Mouse (Mus musculus): Measurements from ENCODE around the gene Rpa1. TPM values are rescaled to one million over a fixed set of nuclear protein-coding genes. Genes with fewer than 3 reads are reported as not detected.
A peak's percentile ranks its signal among the peaks of the same experiment; 100 is the strongest.

The Rpa1 gene
- total RNA-seq, 2 experiments from 2014 or later, result 109 to 114 TPM

GRCm38 (mm10) chr11:75262181-75262580 is 85.9 kb downstream of the Rpa1 start:
- no peak for DNase-seq

- DNase-seq, result no peak
These were observed 86.4 kb downstream of the Rpa1 start for GRCm38 (mm10) chr11:75261730-75262129.

- DNase-seq, result no peak
These were observed 87.1 kb downstream of the Rpa1 start for GRCm38 (mm10) chr11:75261016-75261415.

- DNase-seq, result peak; percentile 49
These were observed 88.0 kb downstream of the Rpa1 start for GRCm38 (mm10) chr11:75259996-75260561.

- peak; percentile 53 for DNase-seq
These were observed 88.7 kb downstream of the Rpa1 start for GRCm38 (mm10) chr11:75259416-75259815.

- DNase-seq, result no peak
These were observed 91.0 kb downstream of the Rpa1 start for GRCm38 (mm10) chr11:75257056-75257648.

- DNase-seq, result no peak
These were observed 92.8 kb downstream of the Rpa1 start for GRCm38 (mm10) chr11:75255330-75255729.

- DNase-seq, result peak; percentile 63
These were observed 93.7 kb downstream of the Rpa1 start for GRCm38 (mm10) chr11:75254252-75254912.

GRCm38 (mm10) chr11:75251557-75252070 is 96.5 kb downstream of the Rpa1 start:
- no peak for DNase-seq

GRCm38 (mm10) chr11:75251006-75251512 is 97.1 kb downstream of the Rpa1 start:
- no peak for DNase-seq

- DNase-seq, result no peak
These were observed 98.5 kb downstream of the Rpa1 start for GRCm38 (mm10) chr11:75249588-75249987.

Small RNA genes within 50 kb of the gene (microRNA-seq; reads per million reads assigned to microRNA genes)
- 0 reads per million in 2 experiments for gene Gm47300

Other genes starting within 250 kb of the Rpa1 start
- gene Hic1, start 178.8 kb downstream of the Rpa1 start, total RNA-seq (2021), result 10 to 100 TPM; 42.6 to 49.5 TPM
- 1 to 10 TPM; 8.1 to 8.7 TPM for gene Ovca2, start 169.5 kb downstream of the Rpa1 start, total RNA-seq (2021)
- gene Dph1, start 157.1 kb downstream of the Rpa1 start, total RNA-seq (2021), result 10 to 100 TPM; 15.0 to 17.4 TPM
- 10 to 100 TPM; 20.3 to 23.2 TPM for gene Rtn4rl1, start 154.5 kb downstream of the Rpa1 start, total RNA-seq (2021)
- gene Smyd4, start 109 bp upstream of the Rpa1 start, total RNA-seq (2021), result 1 to 10 TPM; 6.4 to 8.5 TPM
- gene Serpinf1, start 74.4 kb upstream of the Rpa1 start, total RNA-seq (2021), result 10 to 100 TPM; 12.7 to 16.9 TPM
- under 1 TPM in 1 of 2 experiments, not detected in 1; 0.11 TPM for gene Serpinf2, start 91.3 kb upstream of the Rpa1 start, total RNA-seq (2021)
- gene Wdr81, start 106.4 kb upstream of the Rpa1 start, total RNA-seq (2021), result 1 to 10 TPM; 5.2 to 6.0 TPM
- gene Tlcd2, start 113.4 kb upstream of the Rpa1 start, total RNA-seq (2021), result 1 to 10 TPM; 6.1 to 6.7 TPM
- gene Prpf8, start 138.5 kb upstream of the Rpa1 start, total RNA-seq (2021), result 100 to 1,000 TPM; 113 to 115 TPM
- gene Rilp, start 161.8 kb upstream of the Rpa1 start, total RNA-seq (2021), result 10 to 100 TPM; 24.5 to 24.7 TPM
- 10 to 100 TPM; 14.5 to 15.0 TPM for gene Scarf1, start 165.2 kb upstream of the Rpa1 start, total RNA-seq (2021)
- 10 to 100 TPM in 1 of 2 experiments, 1 to 10 TPM in 1; 8.9 to 10.5 TPM for gene Slc43a2, start 183.4 kb upstream of the Rpa1 start, total RNA-seq (2021)
- gene Pitpna, start 239.8 kb upstream of the Rpa1 start, total RNA-seq (2021), result 100 to 1,000 TPM; 150 to 155 TPM

All from heart, postnatal 4 days (tissue).